Mouse (Mus musculus) kidney, postnatal 36 days (tissue): ENCODE measurements around the gene Zfp580.
"Not testable (repeated sequence)": the region's sequence is repeated elsewhere in the genome, so short reads cannot be mapped to it uniquely, and the experiment has no call there.

Experiments used
- DNase-seq, 2 experiments: peaks; one replicate each; pipeline ENCODE4 v3.0.0; 2021 to 2022; ENCODE audit warnings: mixed read lengths in 2 of 2

Gene Zfp580

DNA sequence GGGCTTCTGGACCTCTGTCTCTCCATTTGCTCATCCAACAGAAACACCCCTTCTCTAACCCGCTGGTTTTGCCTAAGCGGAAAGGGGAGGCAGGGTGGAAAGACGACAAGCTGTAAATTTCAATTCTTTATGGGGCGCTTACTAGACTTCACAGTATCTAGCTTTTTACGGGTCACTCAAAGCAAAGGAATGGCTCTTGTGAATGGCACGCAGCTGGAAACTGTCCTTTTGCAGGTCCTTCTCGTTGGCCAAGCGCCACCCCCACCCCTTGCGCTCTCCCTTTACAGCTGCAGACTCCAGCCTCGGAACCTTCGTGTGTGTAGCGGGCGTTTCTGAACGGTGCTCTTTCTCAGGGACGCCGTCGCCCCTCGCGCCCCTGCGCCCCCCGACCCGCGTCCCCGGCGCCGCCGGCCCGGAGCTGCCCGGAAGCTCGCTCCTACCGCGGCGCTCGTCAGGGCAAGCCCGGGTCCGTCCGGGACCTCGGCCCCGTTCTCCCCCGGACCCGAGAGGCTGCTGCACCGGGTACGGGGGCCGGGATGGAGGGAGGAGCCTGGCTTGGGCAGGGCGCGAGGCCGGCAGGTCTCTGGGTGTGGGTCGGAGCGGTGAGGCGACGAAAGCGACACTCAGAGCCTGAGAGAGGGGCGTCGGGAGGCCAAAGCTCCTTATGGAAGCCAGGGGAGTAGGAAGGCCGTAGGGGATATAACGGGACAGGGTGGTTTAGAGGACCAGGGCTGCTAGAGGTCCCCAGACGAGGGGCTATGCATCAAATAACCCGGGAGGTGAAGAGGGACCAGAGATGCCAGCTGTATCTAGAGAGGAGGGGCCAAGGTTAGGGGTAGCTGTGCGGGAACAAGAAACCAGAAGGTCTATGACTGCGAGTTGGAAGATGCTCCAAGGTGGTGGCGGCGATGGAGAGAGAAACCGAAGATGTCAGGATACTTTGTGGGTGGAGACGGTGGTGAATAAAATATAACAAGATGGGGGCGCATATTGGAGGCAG lies at the start of gene Zfp580:
Gene Zfp580, plus strand, starts transcription at position 346 of the 1,000 bp plus-strand sequence.
- DNase-seq, result peak; percentile 60 to 84

DNA sequence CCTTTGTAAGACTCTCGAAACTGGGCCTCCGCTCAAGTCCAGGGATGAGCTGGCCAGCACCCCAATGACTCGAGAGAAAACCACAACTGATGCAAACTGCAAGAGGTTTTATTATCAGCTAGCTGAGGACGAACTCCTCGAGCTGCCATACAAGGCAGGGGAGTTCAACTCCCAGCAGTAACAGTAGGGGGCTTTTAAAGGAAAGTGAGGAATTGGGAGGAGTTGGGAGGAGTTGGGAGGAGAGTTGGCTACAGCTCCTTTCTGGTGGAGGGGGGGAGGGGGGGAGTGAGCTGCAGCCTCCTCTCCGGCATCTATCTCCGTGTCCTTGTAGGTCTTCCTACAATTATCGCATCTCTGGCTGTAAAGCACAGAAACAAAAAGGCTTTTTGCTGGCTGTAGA lies 48.5 kb upstream of the Zfp580 start:
- DNase-seq, result not testable (repeated sequence)

- DNase-seq, result no peak
These were observed 43.1 kb upstream of the Zfp580 start for GRCm38 (mm10) chr7:5008229-5008628.

DNA sequence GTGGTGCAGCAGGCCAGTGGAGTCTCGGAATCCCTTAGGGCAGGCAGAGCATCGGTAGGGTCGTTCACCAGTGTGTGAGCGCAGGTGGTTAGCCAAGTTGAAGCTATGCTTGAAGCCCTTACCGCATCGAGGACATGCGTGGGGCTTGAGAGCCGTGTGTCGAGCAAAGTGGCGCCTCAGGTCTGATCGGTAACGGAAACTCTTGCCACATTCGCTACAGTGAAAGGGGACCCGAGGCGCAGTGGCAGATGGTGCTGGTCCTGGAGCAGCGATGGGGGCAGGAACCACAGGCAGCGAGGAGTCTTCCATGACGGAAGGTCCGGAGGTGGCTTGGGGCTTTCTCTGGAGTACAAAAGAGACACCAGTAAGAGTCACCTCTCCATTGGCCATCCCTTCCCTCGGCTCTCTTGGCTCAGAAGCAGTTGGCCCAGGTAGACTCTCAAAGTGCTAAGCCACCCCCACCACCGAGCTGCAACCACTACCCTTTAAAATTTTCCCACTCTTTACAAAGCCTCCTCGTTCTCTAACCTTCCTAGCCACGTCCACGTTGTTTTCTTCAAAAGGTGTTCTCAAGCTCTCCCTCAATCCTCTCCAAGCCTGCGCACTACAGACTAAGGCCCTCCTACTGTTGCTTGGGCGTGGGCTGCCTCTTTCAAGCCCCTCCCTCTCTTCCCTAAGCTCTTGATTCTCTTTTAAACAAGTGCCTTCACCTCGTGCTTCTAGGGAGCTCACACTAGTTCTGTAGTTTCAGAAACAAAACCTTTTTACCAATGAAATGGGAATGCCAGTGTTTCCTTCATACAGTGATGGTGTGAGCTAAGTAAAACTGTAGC lies 38.4 kb upstream of the Zfp580 start:
- DNase-seq, result no peak

- peak; percentile 98 for DNase-seq
These were observed 36.9 kb upstream of the Zfp580 start, which contains the start of the genes Zfp524 and Fiz1 for GRCm38 (mm10) chr7:5014251-5015117. Gene Zfp524 (plus strand): TSS chr7:5014415. Gene Fiz1 (minus strand): TSS chr7:5014697.

DNA sequence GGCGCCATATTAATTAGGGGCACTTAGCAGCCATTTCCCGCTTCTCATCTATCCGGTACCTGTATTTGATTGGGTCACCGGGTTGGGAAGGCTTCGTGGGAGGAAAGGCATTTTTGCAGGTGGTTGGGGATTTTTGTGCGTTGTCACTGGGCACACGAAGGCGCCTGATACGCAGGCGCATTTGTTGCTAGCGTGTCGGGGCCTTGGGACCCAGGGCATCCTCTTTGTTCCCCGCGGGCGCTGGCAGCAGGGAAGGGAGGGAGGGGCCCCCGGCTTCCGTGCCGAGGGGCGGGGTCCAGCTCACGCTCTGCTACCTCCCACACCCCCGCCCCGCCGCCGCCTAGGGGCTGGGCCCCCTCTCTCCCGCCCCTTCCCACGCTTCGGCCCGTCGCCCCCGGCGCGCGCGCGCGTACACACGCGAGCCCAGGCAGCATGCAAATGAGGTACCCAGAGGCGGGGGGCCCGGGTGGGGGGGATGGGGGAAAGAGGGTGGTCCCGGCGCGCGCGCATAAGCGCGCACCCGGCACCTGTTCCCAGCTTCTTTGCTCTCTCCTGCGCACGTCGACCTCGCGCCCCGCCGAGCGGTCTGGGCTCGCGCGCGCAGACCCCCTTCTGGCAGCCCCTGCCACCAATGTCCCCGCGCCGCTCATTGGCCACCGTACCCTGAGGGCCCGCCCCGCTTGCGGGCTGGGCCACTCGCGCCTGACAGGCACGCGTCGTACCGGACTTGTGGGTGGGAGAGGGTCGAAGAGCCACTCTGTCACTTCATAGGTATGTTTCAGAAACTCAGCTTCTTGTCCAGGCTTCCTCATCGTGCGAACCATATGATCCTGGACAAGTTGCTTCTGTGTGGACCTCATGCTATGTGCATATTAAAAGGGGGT lies 36.0 kb upstream of the Zfp580 start, which contains the start of gene Gm44973:
Gene Gm44973, plus strand, starts transcription at position 379 of the 884 bp plus-strand sequence.
- DNase-seq, result peak; percentile 96 to 98

DNA sequence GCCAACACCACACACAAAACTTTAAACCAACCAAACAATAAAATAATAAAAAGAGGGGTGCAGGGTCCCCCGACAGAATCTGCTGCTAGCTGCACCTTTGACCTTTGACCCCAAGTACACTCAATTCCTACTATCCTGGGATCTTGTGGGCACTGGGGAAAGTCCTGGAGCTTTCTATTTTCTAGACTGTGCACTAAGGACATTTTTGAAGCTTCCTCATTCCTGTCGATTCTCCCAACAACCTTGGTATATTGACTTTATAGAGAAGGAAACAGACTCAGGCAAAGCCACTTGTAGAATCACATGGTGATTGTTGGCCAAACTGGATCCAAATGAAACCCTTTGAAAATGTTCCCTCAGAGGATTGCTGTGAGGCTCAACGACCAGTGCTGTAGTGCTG lies 35.3 kb upstream of the Zfp580 start:
- DNase-seq, result peak in 1 of 2 experiments; percentile 33

GRCm38 (mm10) chr7:5016920-5017319 lies 34.4 kb upstream of the Zfp580 start:
- no peak for DNase-seq

DNA sequence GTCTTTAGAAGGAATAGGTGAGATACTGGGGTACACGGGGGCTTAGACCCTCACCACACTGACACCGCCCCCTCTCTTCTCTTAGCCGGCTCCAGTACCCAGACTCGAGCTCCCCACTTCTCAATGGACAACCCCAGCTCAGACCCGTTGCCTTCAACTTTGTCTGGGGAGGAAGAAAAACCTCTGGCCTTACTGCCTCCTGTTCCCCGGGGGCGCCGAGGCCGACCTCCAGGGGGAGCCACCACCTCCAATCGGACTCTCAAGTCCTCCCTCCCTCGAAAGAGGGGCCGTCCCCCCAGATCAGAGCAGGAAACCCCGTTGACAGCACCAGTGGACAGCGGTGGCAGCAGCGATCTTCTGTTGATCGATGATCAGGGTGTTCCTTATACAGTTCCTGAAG lies 34.0 kb upstream of the Zfp580 start:
- DNase-seq, result no peak

- no peak for DNase-seq
These were observed 33.4 kb upstream of the Zfp580 start for GRCm38 (mm10) chr7:5017931-5018330.

GRCm38 (mm10) chr7:5019576-5019975 lies 31.8 kb upstream of the Zfp580 start:
- DNase-seq, result not testable (repeated sequence)

DNA sequence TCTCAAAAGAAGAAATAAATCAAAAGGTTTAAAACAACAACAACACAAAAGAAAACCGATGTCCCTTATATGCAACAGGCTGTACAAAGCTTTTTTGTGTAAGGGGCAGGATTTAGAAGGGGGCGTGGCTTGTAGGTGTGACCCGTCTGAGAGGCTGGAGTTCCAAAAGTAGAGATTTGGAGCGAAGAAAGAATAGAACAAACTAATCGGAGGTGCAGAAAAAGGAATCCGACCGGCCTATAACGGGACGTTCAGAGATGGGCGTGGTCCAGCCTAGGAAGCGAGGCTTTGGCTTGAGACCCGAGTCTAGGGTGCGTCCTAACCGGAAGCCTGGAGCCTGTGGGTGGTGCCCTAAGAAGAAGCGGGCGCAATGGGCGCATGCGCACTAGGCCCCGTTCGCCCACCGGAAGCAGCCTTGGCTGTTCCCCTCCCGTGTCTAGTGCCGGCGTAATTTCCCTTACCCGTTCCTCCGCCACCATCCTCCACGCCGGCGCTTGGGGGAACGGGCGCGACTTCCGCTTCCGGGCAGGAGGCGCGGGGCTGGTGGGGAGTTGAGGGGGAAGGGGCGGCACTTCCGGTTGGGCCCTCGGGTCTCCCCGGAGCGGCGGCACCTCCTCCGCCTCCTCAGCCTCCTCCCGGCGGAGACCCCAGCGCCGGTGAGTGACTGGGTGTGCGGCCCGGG lies 31.2 kb upstream of the Zfp580 start, which contains the start of the genes Zfp865 and Ccdc106:
Gene Zfp865, plus strand, starts transcription at position 377 of the 682 bp plus-strand sequence.
Gene Ccdc106, plus strand, starts transcription at position 554 of the 682 bp plus-strand sequence.
- peak; percentile 99 to 100 for DNase-seq

GRCm38 (mm10) chr7:5020685-5021084 lies 30.7 kb upstream of the Zfp580 start:
- no peak for DNase-seq

- no peak for DNase-seq
These were observed 30.1 kb upstream of the Zfp580 start for GRCm38 (mm10) chr7:5021197-5021596.

GRCm38 (mm10) chr7:5029543-5029942 lies 21.8 kb upstream of the Zfp580 start:
- no peak for DNase-seq

- no peak for DNase-seq
These were observed 21.4 kb upstream of the Zfp580 start for GRCm38 (mm10) chr7:5029946-5030345.

GRCm38 (mm10) chr7:5030554-5031275 lies 20.6 kb upstream of the Zfp580 start:
- DNase-seq, result no peak

GRCm38 (mm10) chr7:5031496-5031895 lies 19.8 kb upstream of the Zfp580 start:
- no peak for DNase-seq

GRCm38 (mm10) chr7:5033818-5034217 lies 17.5 kb upstream of the Zfp580 start, which contains the start of gene 4632433K11Rik:
Gene 4632433K11Rik (plus strand): TSS chr7:5034118.
- no peak for DNase-seq
